Mouse (Mus musculus): ENCODE measurements around the gene Cpm. TPM values are rescaled to one million over a fixed set of nuclear protein-coding genes. Genes with fewer than 3 reads are reported as not detected.

Cpm gene
- polyA plus RNA-seq, 1 experiment: 6.6 TPM

GRCm38 (mm10) chr10:117718161-117719119 lies 89.1 kb downstream of the Cpm start:
- TF ChIP-seq POLR2A (IDR thresholded peaks at IDR 0.05; ENCODE audit: extremely low read depth, insufficient read depth, low read length): no peak
- no peak for TF ChIP-seq CTCF (IDR thresholded peaks at IDR 0.05; ENCODE audit: extremely low read depth, insufficient read depth, low read length)
- Histone ChIP-seq H3K4me1 (ENCODE audit: control insufficient read depth, insufficient read depth, low read length) (peaks cover 2% of the 10 kb centered on the region; the same call in 1 of the 2 replicates), H3K4me3 (ENCODE audit: insufficient read depth, low read length) (no peak overlapping the region), H3K27ac (ENCODE audit: insufficient read depth, low read length) (no peak overlapping the region)

- no peak overlapping the region for H3K27ac ChIP-seq (ENCODE audit: insufficient read depth, low read length)
These were observed 94.9 kb downstream of the Cpm start for GRCm38 (mm10) chr10:117724136-117724718.

GRCm38 (mm10) chr10:117724804-117725361 lies 95.6 kb downstream of the Cpm start:
- TF ChIP-seq CTCF (IDR thresholded peaks at IDR 0.05; ENCODE audit: extremely low read depth, insufficient read depth, low read length): no peak
- TF ChIP-seq POLR2A (IDR thresholded peaks at IDR 0.05; ENCODE audit: extremely low read depth, insufficient read depth, low read length): no peak
- Histone ChIP-seq H3K27ac (ENCODE audit: insufficient read depth, low read length) (no peak overlapping the region), H3K4me3 (ENCODE audit: insufficient read depth, low read length) (no peak overlapping the region), H3K4me1 (ENCODE audit: control insufficient read depth, insufficient read depth, low read length) (no peaks in the 10 kb centered on the region)

More at GRCm38 (mm10) chr10:117724136-117724718, 94.9 kb downstream of the Cpm start:
- TF ChIP-seq CTCF (IDR thresholded peaks at IDR 0.05; ENCODE audit: extremely low read depth, insufficient read depth, low read length): no peak
- TF ChIP-seq POLR2A (IDR thresholded peaks at IDR 0.05; ENCODE audit: extremely low read depth, insufficient read depth, low read length): no peak
- no peaks in the 10 kb centered on the region for H3K4me1 ChIP-seq (ENCODE audit: control insufficient read depth, insufficient read depth, low read length)
- H3K4me3 ChIP-seq (ENCODE audit: insufficient read depth, low read length): no peak overlapping the region

GRCm38 (mm10) chr10:117725671-117726070 lies 96.4 kb downstream of the Cpm start:
- TF ChIP-seq CTCF (IDR thresholded peaks at IDR 0.05; ENCODE audit: extremely low read depth, insufficient read depth, low read length) (no peak), POLR2A (IDR thresholded peaks at IDR 0.05; ENCODE audit: extremely low read depth, insufficient read depth, low read length) (no peak)
- H3K4me1 ChIP-seq (ENCODE audit: control insufficient read depth, insufficient read depth, low read length): no peaks in the 10 kb centered on the region
- no peak overlapping the region for H3K27ac ChIP-seq (ENCODE audit: insufficient read depth, low read length)
- H3K4me3 ChIP-seq (ENCODE audit: insufficient read depth, low read length): no peak overlapping the region

GRCm38 (mm10) chr10:117726350-117726749 lies 97.0 kb downstream of the Cpm start:
- Histone ChIP-seq H3K4me1 (ENCODE audit: control insufficient read depth, insufficient read depth, low read length) (no peaks in the 10 kb centered on the region), H3K4me3 (ENCODE audit: insufficient read depth, low read length) (no peak overlapping the region), H3K27ac (ENCODE audit: insufficient read depth, low read length) (no peak overlapping the region)
- TF ChIP-seq CTCF (IDR thresholded peaks at IDR 0.05; ENCODE audit: extremely low read depth, insufficient read depth, low read length) (no peak), POLR2A (IDR thresholded peaks at IDR 0.05; ENCODE audit: extremely low read depth, insufficient read depth, low read length) (no peak)

GRCm38 (mm10) chr10:117726888-117727385 lies 97.6 kb downstream of the Cpm start:
- no peak overlapping the region for H3K27ac ChIP-seq (ENCODE audit: insufficient read depth, low read length)
- TF ChIP-seq POLR2A (IDR thresholded peaks at IDR 0.05; ENCODE audit: extremely low read depth, insufficient read depth, low read length): no peak
- no peak for TF ChIP-seq CTCF (IDR thresholded peaks at IDR 0.05; ENCODE audit: extremely low read depth, insufficient read depth, low read length)
- H3K4me3 ChIP-seq (ENCODE audit: insufficient read depth, low read length): no peak overlapping the region
- H3K4me1 ChIP-seq (ENCODE audit: control insufficient read depth, insufficient read depth, low read length): no peaks in the 10 kb centered on the region

- no peaks in the 10 kb centered on the region for H3K4me1 ChIP-seq (ENCODE audit: control insufficient read depth, insufficient read depth, low read length)
- no peak overlapping the region for H3K4me3 ChIP-seq (ENCODE audit: insufficient read depth, low read length)
- no peak overlapping the region for H3K27ac ChIP-seq (ENCODE audit: insufficient read depth, low read length)
- TF ChIP-seq CTCF (IDR thresholded peaks at IDR 0.05; ENCODE audit: extremely low read depth, insufficient read depth, low read length) (no peak), POLR2A (IDR thresholded peaks at IDR 0.05; ENCODE audit: extremely low read depth, insufficient read depth, low read length) (no peak)
These were observed 98.3 kb downstream of the Cpm start for GRCm38 (mm10) chr10:117727518-117728110.

- TF ChIP-seq CTCF (IDR thresholded peaks at IDR 0.05; ENCODE audit: extremely low read depth, insufficient read depth, low read length) (no peak), POLR2A (IDR thresholded peaks at IDR 0.05; ENCODE audit: extremely low read depth, insufficient read depth, low read length) (no peak)
- H3K4me1 ChIP-seq (ENCODE audit: control insufficient read depth, insufficient read depth, low read length): no peaks in the 10 kb centered on the region
- no peak overlapping the region for H3K27ac ChIP-seq (ENCODE audit: insufficient read depth, low read length)
- no peak overlapping the region for H3K4me3 ChIP-seq (ENCODE audit: insufficient read depth, low read length)
These were observed 99.3 kb downstream of the Cpm start for GRCm38 (mm10) chr10:117728574-117728973.

- H3K27ac ChIP-seq (ENCODE audit: insufficient read depth, low read length): no peak overlapping the region
- H3K4me1 ChIP-seq (ENCODE audit: control insufficient read depth, insufficient read depth, low read length): no peaks in the 10 kb centered on the region
- TF ChIP-seq POLR2A (IDR thresholded peaks at IDR 0.05; ENCODE audit: extremely low read depth, insufficient read depth, low read length) (no peak), CTCF (IDR thresholded peaks at IDR 0.05; ENCODE audit: extremely low read depth, insufficient read depth, low read length) (no peak)
- no peak overlapping the region for H3K4me3 ChIP-seq (ENCODE audit: insufficient read depth, low read length)
These were observed 100.0 kb downstream of the Cpm start for GRCm38 (mm10) chr10:117729139-117729814.
